Mouse (Mus musculus) gastrocnemius, adult 2 months (tissue): ENCODE data around the gene Gm10354. TPM values are rescaled to one million over a fixed set of nuclear protein-coding genes. Genes with fewer than 3 reads are reported as not detected.
"Not testable (repeated sequence)": the region's sequence is repeated elsewhere in the genome, so short reads cannot be mapped to it uniquely, and the experiment has no call there.

ENCODE experiments used
- DNase-seq: peaks from one replicate; pipeline ENCODE4 v3.0.0; 2022
- H3K27ac ChIP-seq: fragments of 200-600 bp; 2 replicates; pipeline ENCODE4 v1.8.1; 2022; ENCODE audit warnings: mild to moderate bottlenecking
- H3K4me3 ChIP-seq: fragments of 200-600 bp; 2 replicates; pipeline ENCODE4 v1.8.1; 2022; ENCODE audit warnings: mild to moderate bottlenecking, moderate library complexity
- CTCF ChIP-seq: fragments of 200-600 bp; IDR thresholded peaks from 2 replicates; pipeline ENCODE4 v1.8.1; 2022; ENCODE audit warnings: antibody characterized with exemption, mild to moderate bottlenecking, moderate library complexity
- intact Hi-C: fragments of 180-260 bp; cut with DNase I; formaldehyde crosslinking; loops from one replicate; pipeline ENCODE4 v1.15.1; 2025
- total RNA-seq, 2 experiments: library from RNA; stranded (reverse); gene quantifications; 2 replicates each; pipeline ENCODE4 v1.2.3; 2021

The Gm10354 gene
- total RNA-seq, 2 experiments from 2014 or later = not detected

- intact Hi-C loops, DNase-seq, H3K4me3 ChIP-seq, H3K27ac ChIP-seq: not testable (repeated sequence)
Observed at GRCm38 (mm10) chr5:14972841-14973240, 5.9 kb downstream of the Gm10354 start.

- peak; percentile 15; the same call in 1 of the 2 replicates for TF ChIP-seq CTCF
- H3K4me3 ChIP-seq, H3K27ac ChIP-seq, DNase-seq, intact Hi-C loops: not testable (repeated sequence)
Observed at GRCm38 (mm10) chr5:14963821-14964220, 14.9 kb downstream of the Gm10354 start.

- H3K4me3 ChIP-seq, H3K27ac ChIP-seq, DNase-seq, intact Hi-C loops: not testable (repeated sequence)
Observed at GRCm38 (mm10) chr5:14961502-14961901, 17.2 kb downstream of the Gm10354 start.

GRCm38 (mm10) chr5:14955928-14956706 lies 22.6 kb downstream of the Gm10354 start:
- intact Hi-C loops, DNase-seq, H3K4me3 ChIP-seq, H3K27ac ChIP-seq: not testable (repeated sequence)

- H3K27ac ChIP-seq, intact Hi-C loops, H3K4me3 ChIP-seq, DNase-seq: not testable (repeated sequence)
Observed at GRCm38 (mm10) chr5:14953587-14953986, 25.1 kb downstream of the Gm10354 start.

- H3K4me3 ChIP-seq, H3K27ac ChIP-seq, DNase-seq, intact Hi-C loops: not testable (repeated sequence)
Observed at GRCm38 (mm10) chr5:14952749-14953148, 26.0 kb downstream of the Gm10354 start.

- intact Hi-C loops, DNase-seq, H3K27ac ChIP-seq, H3K4me3 ChIP-seq: not testable (repeated sequence)
Observed at GRCm38 (mm10) chr5:14951822-14952221, 26.9 kb downstream of the Gm10354 start.

- DNase-seq, intact Hi-C loops, H3K4me3 ChIP-seq, H3K27ac ChIP-seq: not testable (repeated sequence)
Observed at GRCm38 (mm10) chr5:14947482-14948198, 31.1 kb downstream of the Gm10354 start.

GRCm38 (mm10) chr5:14945524-14945923 lies 33.2 kb downstream of the Gm10354 start:
- DNase-seq, intact Hi-C loops, H3K4me3 ChIP-seq, H3K27ac ChIP-seq: not testable (repeated sequence)

GRCm38 (mm10) chr5:14941043-14941442 lies 37.7 kb downstream of the Gm10354 start:
- not testable (repeated sequence) for DNase-seq

GRCm38 (mm10) chr5:14938329-14938728 lies 40.4 kb downstream of the Gm10354 start, which contains the start of gene Speer4e:
Gene Speer4e (minus strand): TSS chr5:14938429.
- H3K27ac ChIP-seq, DNase-seq, intact Hi-C loops, H3K4me3 ChIP-seq: not testable (repeated sequence)

More at GRCm38 (mm10) chr5:14941043-14941442, 37.7 kb downstream of the Gm10354 start:
- intact Hi-C loops, H3K27ac ChIP-seq, H3K4me3 ChIP-seq: not testable (repeated sequence)

- H3K4me3 ChIP-seq, intact Hi-C loops: not testable (repeated sequence)
Observed at GRCm38 (mm10) chr5:14933721-14934120, 45.0 kb downstream of the Gm10354 start.

GRCm38 (mm10) chr5:14927047-14927446 lies 51.7 kb downstream of the Gm10354 start:
- TF ChIP-seq CTCF = peak; percentile 30
- intact Hi-C loops, DNase-seq, H3K4me3 ChIP-seq, H3K27ac ChIP-seq: not testable (repeated sequence)

More at GRCm38 (mm10) chr5:14933721-14934120, 45.0 kb downstream of the Gm10354 start:
- H3K27ac ChIP-seq, DNase-seq: not testable (repeated sequence)

Other genes starting within 250 kb of the Gm10354 start
- gene Gm9758, start 64.0 kb downstream of the Gm10354 start, total RNA-seq = not detected
- gene Speer4e, start 40.5 kb downstream of the Gm10354 start, total RNA-seq = not detected
- gene Gm17019, start 54.1 kb upstream of the Gm10354 start, total RNA-seq = not detected